Mouse (Mus musculus) kidney, adult 2 months (tissue): ENCODE data around the gene Apeh.

Experiments
- CTCF ChIP-seq: fragments of 200-500 bp; conservative IDR thresholded peaks from 2 replicates; pipeline ENCODE4 v1.5.1; 2011; ENCODE audit warnings: low read depth, mild to moderate bottlenecking, control low read depth, low read length, moderate library complexity, mixed read lengths; ENCODE audit not compliant: insufficient read depth, insufficient read length
- POLR2A ChIP-seq: fragments of 200-500 bp; IDR thresholded peaks from one replicate; pipeline ENCODE4 v1.6.1; 2011; ENCODE audit warnings: low read depth, low read length, control low read depth

DNA sequence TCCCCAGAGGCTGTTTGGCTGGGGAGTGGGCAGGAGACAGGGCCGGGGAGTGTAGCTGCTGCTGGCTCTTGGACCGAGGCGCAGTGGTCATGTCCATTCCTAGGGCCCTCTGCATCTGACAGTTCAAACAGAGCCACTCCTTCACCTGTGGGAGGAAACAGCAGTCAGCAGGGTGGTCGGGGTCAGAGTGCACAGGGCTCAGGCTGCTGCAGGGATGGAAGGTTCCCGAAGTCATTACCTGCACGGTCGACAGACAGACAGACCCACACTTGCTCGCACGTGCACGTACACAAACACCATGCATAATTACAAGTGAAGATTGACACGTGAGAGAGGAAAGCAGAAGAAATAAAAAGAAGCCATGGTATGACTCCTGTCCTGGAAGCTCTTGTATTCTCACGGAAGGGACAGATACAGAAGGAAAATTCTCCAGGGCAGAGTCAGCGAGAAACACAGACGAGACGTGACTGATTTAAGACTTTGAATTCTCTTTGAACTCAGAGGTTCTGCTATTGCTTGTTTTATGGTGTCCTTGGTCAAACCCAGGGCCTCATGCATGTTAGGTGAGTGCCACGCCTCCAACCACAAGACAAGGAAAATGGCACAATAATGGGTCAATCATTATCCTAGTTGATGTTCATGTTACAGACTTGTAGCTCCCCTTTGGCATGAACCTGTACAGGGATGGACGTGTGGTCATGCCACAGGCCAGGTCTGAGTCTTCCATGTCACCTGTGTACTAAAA, 32.2 kb upstream of the Apeh start:
- TF ChIP-seq CTCF (no peak), POLR2A (no peak)
